Mouse (Mus musculus) olfactory bulb, adult 2 months (tissue): ENCODE data around the gene Olfr1471.

Source experiments
- CTCF ChIP-seq: fragments of 200-500 bp; IDR thresholded peaks from 2 replicates; pipeline ENCODE4 v1.5.1; 2012; ENCODE audit warnings: low read depth, mild to moderate bottlenecking, low read length, moderate library complexity; ENCODE audit not compliant: insufficient read depth
- POLR2A ChIP-seq: fragments of 200-500 bp; IDR thresholded peaks from 2 replicates; pipeline ENCODE4 v1.6.1; 2012; ENCODE audit warnings: mild to moderate bottlenecking, low read depth, low read length, moderate library complexity; ENCODE audit not compliant: insufficient read depth

DNA sequence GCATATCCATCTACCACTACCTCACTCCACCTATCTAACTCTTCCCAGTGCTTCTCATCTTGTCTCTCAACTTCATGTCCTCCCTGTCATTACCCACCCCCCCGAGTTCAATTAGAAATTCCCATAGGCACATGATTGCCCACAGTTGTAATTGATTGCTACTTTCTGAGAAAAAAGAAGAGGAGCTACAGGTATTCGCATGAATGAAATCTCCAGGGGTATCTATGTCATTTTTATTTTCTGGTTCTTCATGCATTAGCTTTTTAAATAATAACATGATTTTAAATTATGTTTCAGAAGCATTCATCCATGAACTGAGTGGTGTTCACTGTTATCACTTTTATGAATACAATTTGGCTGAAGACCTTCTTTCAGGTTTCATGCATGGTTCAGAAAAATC lies 35.7 kb upstream of the Olfr1471 start, which contains the start of gene Olfr1469:
- TF ChIP-seq CTCF, result no peak
- no peak for TF ChIP-seq POLR2A
